Mouse (Mus musculus) myocyte (in vitro differentiated cells): ENCODE results near the gene Prr23a3.

ENCODE experiments used
- CEBPB ChIP-seq: IDR thresholded peaks from 2 replicates; pipeline ENCODE4 v1.6.1; 2011; ENCODE audit warnings: mild to moderate bottlenecking, moderate library complexity; ENCODE audit not compliant: poor library complexity, insufficient read depth, severe bottlenecking
- MAX ChIP-seq: IDR thresholded peaks from one replicate; pipeline ENCODE4 v1.6.1; 2011; ENCODE audit warnings: low read depth, mild to moderate bottlenecking, control low read depth
- MYOG ChIP-seq, 3 experiments: IDR thresholded peaks; one replicate each; pipeline ENCODE4 v1.6.1; 2011; ENCODE audit warnings: control low read depth in 2 of 3, low read depth in 2 of 3, mild to moderate bottlenecking in 2 of 3; ENCODE audit not compliant: insufficient read length in 2 of 3, control insufficient read depth in 1 of 3, insufficient read depth in 1 of 3
- POLR2A ChIP-seq: IDR thresholded peaks from one replicate; pipeline ENCODE4 v1.6.1; 2011; ENCODE audit warnings: low read depth, mild to moderate bottlenecking, control low read depth, moderate library complexity; ENCODE audit not compliant: insufficient read length
- POLR2AphosphoS2 ChIP-seq: IDR thresholded peaks from one replicate; pipeline ENCODE4 v1.6.1; 2011; ENCODE audit warnings: low read depth, control low read depth; ENCODE audit not compliant: insufficient read length
- TCF12 ChIP-seq: IDR thresholded peaks from one replicate; pipeline ENCODE4 v1.6.1; 2011; ENCODE audit warnings: mild to moderate bottlenecking, control low read depth; ENCODE audit not compliant: poor library complexity, insufficient read depth, severe bottlenecking

DNA sequence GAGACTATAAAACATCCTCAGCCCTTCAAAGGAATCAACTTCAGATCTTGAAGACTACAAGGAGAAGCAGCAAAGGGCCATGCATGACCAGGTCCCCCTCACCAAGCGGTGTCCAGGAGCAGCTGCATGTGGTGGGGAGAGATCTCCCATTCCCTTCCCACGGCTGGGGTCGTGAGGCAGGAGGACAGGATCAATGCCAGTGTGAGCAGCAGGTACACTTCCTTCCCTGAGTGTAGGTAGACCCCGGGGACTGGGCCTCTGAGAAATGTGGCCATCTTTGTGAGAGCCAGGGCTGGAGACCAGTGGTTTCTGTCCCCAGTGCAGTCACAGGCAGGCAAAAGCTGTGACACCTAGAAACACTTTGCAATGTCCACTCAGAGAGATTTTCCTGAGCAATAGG is 44.1 kb upstream of the Prr23a3 start:
- TF ChIP-seq CEBPB (no peak), POLR2AphosphoS2 (no peak), POLR2A (no peak), MAX (no peak), MYOG (IDR thresholded peaks at IDR 0.05; ENCODE audit: control insufficient read depth in 1 of 3, insufficient read depth in 1 of 3, insufficient read length in 2 of 3, low read depth in 2 of 3) (no peak), TCF12 (no peak)
